Mouse (Mus musculus) left cerebral cortex, postnatal 4 days (tissue): ENCODE measurements around the gene Mettl23. TPM values are rescaled to one million over a fixed set of nuclear protein-coding genes. Genes with fewer than 3 reads are reported as not detected.
"Not testable (repeated sequence)": the region's sequence is repeated elsewhere in the genome, so short reads cannot be mapped to it uniquely, and the experiment has no call there.

Experiments
- DNase-seq: peaks from one replicate; pipeline ENCODE4 v3.0.0-alpha.2; 2022
- intact Hi-C: fragments of 180-260 bp; cut with DNase I; formaldehyde crosslinking; loops from one replicate; pipeline ENCODE4 v1.15.1; 2025
- total RNA-seq, 2 experiments: library from RNA; stranded (reverse); gene quantifications; 2 replicates each; pipeline ENCODE4 v1.2.3; 2021

Mettl23 gene
- total RNA-seq, 2 experiments from 2014 or later = 26.8 to 29.4 TPM

DNA sequence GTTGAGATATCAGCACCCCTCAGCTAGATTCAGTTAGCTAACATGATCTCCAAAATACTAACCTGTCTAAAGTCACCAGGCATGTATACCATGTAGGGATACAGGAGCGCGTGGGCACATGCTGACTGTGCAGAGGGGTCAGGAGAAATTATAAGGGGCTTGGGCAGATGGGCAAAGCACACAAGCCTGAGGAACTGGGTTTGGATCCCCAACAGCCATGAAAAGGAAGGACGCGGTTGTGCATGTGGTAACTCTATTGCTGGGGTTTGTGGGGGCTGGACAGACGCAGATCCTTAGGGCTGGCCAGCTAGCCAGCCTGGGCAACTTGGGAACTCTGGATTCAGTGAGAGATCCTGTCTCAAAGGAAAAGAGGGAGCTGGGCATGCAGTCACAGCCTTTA lies 25.5 kb upstream of the Mettl23 start:
- DNase-seq = no peak
- intact Hi-C loops = no loop called here

DNA sequence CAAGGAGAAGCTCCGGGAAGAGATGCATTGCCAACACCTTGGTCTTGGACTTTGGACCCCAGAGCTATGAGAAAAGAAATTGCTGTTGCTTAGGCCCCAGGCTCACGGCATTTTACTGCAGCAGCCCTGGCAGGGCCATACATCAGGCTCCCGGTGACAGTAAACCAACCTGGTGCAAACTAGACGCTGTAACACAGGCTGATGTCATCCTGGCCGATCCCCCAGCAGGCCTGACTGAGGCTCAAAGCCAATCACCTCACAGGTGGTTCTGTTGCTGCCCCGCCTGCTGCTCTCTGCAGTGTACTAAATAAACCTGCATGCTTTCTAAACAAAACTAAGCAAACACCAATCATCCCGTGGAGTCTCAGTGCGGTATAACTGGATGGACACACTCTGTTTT lies 24.4 kb upstream of the Mettl23 start:
- DNase-seq = no peak
- intact Hi-C loops = no loop called here

DNA sequence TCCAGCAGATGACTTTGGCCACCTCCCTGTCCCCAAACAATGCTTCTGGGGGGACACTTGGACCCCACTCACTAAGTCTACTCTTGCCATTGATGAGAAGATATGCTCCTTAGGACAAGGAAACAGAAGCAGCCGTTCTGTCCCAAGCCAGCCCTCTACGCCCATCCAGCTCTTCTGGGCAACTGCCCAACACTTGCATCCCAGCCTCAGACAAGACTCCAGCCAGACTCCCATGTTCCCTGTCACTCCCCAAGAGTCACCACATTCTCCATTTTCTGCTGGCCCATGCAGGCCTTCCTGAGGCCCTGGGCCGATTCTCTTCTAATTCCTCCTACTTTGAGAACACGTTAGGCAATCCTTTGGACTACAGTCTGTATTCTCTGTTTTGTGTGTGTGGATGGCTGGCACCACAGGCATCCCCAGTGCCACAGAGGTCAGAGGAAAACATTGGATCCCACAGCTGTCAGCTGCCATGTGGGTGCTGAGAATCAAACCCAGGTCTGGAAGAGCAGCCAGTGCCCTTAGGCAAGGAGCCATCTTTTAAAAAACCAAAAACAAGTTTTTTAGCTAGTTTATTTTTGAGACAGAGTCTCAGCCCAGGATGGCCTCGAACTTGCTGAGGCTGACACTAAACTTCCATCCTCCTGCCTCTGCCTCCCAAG lies 23.0 kb upstream of the Mettl23 start:
- no peak for DNase-seq
- intact Hi-C loops = no loop called here

DNA sequence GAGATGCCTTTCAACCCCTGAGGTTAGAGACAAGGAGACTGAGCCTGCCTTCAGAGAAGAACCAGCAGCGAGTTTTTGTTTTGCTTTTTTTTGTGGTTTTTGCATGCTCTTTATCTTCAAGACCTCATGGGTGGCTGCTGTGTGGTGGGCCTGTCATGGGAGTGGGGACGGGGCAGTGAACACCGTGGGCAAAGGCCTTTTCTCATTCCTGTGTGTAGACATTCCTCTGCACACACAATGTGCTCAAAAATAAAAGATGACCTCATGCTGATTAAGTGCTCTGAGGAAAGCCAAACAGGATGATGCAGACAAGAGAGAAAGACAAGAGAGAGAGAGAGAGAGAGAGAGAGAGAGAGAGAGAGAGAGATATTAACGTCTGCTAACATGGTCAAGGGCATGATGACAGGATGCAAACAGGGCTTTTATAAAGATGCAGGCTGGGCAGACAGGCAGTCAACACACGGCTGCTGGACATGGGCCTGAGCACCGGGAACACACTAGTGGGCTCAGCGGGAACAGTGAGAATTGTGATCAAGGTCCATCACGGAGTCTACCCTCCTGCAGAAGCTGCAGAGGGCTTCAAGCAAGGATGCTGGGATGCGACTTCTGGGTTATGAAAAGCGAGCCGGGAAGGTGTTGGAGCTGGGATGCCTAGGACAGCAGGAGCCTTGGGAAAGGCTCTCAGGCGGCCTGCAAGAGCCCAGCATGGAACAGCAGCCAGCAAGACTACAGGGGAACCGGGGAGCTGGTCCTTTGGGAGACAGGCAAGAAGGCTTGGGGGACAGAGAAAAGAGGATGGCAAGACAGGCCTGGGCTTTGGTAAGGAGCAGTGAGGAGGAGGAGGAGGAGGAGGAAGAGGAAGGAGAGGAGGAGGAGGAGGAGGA lies 21.8 kb upstream of the Mettl23 start:
- intact Hi-C loops = no loop called here
- no peak for DNase-seq

DNA sequence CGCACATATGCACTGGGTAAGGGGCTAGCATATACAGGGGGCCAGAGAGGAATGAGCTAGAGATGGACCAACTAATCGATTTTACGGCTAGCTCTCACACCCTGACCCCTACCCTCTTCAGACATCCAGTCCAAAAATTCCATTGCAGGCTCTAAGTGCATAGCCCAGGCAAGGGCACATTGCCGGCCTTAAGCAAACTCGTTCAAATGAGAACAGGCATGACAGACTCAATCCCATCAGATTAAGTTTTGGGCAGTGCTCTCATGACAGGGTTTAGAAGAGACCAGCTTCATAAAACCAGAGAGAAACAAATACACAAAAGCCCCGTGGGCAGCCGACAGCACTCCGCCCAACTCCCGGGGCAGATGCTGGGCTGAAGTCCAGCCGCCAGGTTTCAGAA lies 20.9 kb upstream of the Mettl23 start:
- intact Hi-C loops = no loop called here

DNA sequence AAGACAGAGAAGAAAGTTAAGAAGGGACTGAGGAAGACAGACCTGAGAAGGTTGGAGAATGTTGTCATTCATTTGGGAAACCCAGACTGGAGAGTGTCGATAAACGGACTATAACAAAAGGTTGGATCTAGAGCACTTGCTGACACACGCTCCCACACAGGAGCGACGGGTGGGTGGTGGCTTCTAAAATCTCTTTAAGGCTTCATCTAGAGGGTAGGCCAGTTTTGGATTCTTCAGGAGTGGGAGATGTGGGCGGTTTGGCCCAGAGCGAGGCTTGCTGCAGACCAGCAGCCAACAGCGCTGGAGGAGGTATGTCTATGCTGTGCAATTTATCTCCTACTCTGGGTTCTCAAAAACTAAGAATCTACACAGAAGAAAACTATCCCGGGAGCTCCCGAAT lies 20.5 kb upstream of the Mettl23 start:
- intact Hi-C loops = no loop called here
- no peak for DNase-seq

More for the DNA sequence above, 20.9 kb upstream of the Mettl23 start:
- no peak for DNase-seq

DNA sequence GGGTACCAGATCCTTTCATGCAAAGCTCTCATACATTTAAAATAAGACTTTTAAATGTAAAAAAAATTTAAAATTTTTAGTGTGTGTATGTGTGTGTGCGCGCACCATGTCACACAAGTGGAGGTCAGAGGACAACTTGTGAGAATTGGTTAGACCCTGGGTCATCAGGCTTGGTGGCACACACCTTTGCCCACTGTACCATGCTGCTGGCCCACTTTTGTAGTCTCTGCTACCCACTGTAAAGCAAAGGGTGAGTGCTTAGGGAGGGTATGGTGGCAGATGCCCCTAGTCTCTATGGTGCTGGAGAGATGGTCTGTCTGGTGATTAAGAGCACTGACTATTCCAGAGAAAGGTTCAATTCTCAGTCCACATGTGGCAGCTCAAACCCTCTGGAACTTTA lies 19.8 kb upstream of the Mettl23 start:
- no peak for DNase-seq
- intact Hi-C loops = no loop called here

DNA sequence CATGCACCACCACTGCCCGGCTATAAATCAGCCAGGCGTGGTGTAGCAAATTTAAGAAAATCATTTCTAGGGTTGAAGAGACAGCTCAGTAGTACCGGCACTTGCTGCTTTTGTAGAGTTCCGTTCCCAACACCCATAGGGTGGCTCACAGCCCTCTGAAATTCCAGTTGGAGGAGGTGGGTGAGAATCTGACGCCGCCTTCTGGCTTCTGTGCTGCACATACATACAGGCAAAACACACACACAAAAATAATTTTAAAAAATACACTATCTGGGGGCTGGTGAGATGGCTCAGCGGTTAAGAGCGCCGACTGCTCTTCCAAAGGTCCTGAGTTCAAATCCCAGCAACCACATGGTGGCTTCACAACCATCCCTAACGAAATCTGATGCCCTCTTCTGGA lies 19.2 kb upstream of the Mettl23 start:
- intact Hi-C loops, DNase-seq: not testable (repeated sequence)

DNA sequence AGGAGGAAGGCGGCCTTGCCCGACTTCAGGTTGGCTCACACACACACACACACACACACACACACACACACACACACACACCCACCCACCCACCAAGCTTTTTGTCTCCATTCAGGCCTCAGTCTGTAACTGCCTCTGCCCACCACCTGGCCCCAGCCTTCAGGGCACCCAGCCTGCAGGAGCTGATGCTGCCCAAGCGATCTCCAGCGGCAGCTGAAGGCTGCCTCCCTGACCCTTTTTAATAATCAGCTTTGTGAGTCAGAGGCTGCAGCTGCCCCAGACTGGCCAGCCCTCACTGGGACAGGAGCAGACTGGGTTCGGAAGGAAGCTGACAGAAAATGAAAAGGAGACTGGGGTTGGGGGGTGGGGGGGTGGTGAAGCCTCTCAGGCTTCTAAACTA lies 17.8 kb upstream of the Mettl23 start:
- DNase-seq = no peak
- intact Hi-C loops = no loop called here

DNA sequence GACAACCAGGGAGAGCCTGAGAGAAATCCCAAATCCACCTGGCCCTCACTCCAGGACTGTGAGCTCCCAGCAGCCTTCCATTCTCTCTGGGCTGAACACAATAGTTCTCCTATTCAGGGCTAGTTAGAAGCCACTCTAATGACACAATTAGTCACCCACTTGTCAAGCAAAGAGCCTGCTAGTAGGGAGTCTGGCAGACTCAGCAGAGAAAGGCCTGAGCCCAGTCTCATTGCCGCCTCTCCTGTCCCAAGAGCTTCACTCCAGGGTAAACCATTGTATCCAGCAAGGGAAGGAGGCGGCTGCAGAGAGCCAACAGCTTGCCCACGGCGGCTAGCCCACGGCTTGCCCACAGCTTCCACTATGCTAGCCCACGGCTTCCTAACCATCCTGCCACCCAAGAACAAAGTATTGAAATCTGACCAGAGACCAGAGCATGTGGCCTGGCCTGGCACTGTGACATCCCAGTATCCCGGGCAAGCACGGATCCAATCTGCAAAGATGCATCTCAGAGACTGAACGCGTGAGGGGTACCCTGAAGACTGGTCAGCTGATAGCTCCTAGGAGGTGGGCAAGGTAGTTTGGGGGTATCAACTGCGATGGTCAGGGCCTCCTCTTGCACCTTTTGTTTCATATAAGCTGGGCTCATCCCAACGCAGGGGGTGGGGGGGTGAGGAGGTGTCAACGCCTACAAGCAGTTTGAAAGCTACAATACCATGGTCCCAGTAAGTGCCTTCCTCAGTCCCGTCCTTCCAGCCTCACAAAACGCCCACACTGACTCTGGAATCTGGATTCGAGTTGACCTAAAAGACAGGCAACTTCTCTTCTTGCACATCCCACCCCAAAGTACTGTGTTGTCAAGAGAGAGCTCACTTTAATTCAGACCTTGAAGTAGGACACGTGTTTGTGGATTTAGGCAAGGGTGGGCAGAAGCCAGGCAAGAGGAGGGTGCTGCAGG lies 16.3 kb upstream of the Mettl23 start:
- intact Hi-C loops = no loop called here
- no peak for DNase-seq

DNA sequence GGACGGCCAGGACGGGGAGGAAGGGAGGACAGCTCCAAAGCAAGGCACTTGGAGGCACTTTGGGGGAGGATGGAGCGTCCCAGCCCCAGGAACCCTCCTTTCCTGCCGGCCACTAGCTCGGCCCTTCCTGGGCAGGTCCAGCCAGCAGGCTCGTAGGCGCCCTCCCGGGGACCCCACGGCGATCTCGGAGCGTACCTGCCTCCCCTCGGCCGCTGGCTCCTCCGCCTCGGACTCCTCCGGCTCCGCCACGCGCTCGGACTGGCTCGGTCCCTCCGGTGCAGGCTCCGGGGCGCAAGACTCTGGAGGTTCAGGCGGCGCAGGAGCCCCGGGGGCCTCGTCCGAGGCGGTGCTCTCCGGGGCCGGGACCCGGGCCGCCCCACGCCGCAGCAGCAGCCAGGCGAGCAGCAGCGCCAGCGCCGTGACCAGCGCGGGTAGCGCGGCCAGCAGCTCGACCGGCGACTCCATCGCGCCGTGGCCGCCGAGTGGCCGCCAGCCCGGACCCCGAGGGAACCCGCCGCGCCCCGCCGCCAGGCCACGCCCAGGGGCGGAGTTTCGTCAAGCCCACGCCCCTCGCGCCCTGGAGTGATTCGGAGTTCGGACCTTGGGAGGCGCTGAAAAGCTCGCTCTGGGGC lies 15.4 kb upstream of the Mettl23 start, which contains the start of gene Mxra7:
TSS of gene Mxra7 (minus strand) at position 513 of the 632 bp plus-strand sequence.
- intact Hi-C loops = no loop called here
- DNase-seq = peak; percentile 78

DNA sequence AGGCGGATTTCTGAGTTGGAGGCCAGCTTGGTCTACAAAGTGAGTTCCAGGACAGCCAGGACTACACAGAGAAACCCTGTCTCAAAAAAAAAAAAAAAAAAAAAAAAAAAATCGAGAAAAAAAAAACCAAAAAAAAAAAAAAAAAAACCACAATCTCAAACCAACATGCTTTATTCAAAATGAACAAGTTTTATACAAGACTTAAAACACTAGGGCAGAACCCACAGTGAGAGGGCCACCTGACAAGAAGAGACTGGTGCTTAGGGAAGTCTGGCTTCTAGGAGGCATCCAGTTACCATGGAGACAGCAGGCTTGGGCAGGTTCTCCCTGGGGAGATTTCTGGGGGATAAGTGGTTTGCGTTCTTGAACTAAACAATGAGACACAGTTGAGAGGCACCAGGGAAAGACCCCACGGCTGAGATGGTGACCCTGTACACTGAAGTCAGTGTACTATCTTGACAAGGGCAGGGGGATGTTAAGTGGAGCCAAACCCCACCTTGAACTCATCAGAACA lies 10.8 kb upstream of the Mettl23 start:
- intact Hi-C loops = no loop called here
- no peak for DNase-seq

DNA sequence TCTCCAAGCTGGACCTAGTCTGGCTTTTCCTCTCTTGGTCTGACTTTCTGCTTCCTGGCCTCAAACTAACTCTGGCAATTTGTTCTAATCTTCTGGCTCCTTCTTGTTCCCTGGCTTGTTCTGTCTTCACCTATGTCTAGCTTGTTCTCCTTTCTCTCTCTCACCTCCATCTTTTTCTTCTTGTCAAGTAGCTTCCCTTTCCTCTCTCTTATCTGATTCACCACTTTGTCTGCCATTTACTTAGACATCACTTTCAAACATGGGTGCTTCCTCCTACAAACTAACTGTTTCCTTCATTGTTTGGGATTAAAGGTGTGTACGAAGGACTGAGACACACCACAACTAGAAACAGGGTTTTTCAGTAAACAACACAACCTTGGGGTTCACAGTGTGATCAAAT lies 8.1 kb upstream of the Mettl23 start:
- intact Hi-C loops = no loop called here
- no peak for DNase-seq

DNA sequence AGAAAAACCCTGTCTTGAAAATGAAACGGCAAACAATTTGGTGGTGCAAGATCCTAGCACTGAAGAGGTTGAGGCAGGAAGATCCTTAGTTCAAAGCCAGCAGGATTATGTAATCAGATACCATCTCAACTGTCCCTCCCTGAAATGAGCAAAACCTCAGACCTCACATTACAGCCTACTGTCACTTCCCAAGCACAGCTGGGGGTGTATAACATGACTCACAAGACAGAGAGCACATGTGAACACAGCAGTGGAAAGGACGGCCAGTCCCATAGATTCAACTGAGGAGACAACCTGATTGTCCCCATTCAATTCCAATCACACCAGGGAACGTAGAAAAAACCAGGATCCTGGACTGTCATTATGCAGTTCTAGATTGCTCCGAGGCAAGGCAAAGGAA lies 6.8 kb upstream of the Mettl23 start:
- intact Hi-C loops = no loop called here

DNA sequence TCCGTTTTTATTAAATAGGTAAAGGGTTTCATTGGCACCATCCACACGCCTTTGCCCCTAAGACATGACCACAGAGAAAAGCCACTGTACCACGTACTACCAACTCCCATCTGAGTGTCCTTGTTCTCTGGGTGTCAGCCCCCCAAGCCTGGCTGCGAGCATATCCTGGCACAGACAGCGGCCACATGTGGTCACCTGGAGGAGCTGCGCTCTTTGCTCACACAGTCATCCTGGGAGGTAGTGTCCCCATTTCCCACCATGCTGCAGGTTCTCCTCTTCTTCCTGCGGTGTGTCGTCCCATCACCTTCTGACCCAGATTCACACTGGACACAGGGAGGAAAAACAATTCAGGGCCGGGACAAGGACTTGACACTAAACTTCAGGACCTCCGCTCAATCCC lies 5.6 kb upstream of the Mettl23 start:
- intact Hi-C loops = no loop called here
- DNase-seq = no peak

More for the DNA sequence above, 6.8 kb upstream of the Mettl23 start:
- DNase-seq = no peak

DNA sequence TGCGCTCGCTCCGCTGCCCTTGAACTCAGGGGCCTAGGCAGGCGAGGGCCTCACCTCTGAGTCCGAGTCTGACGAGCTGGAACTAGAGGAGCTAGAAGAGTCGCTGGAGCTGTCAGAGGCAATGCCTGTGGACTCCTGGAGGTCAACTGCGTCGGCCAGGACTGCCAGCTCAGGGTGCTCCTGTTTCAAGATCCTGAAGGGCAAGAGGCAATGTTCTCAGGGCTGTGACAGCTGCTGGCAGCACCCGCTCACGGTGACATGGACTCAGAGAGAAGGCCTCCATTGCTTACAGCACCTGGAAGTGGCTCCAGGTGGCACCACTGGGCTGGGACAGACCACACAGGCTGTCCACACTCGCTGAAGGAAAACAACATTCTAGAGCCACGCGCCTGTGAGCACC lies 4.1 kb upstream of the Mettl23 start:
- intact Hi-C loops = no loop called here
- no peak for DNase-seq

DNA sequence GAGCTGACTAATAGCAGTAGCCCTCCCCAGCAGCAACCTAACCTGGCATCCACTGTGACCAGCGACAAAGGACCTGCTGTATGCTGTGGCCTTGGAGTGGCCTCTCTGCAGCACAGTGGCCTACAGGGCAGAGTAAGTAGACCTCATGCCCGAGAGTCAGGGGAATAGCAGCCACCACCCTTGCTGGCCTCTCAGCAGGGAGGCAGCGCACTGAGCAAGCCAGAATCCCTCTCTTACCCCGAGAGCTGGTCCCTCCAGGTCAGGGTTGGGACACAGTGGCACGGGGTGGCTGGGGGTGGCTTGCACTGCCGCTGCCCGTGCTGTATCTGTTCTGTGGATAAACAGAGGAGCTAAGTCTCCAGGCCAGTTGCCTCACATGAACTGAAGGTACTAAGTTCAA lies 3.5 kb upstream of the Mettl23 start:
- intact Hi-C loops = no loop called here
- DNase-seq = no peak

DNA sequence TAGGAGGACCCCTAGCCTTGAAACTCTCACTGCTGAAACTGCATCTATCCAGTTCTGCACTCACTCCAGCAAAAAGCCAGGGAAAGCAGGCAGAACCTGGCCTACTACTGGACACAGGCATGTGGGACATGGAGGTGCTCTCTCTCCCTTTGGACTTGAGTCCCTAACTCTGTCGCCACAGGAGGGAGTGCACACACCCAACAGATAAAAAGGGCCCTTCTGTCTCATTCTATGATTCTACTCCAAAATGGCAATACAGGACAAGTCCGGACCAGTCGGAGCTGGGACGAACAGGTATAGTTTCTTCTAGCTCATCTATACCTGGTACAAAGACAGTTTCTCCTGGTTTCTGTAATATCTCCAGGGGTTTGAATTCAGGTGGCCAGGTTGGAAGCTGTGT lies 2.3 kb upstream of the Mettl23 start:
- intact Hi-C loops = no loop called here
- DNase-seq = no peak

DNA sequence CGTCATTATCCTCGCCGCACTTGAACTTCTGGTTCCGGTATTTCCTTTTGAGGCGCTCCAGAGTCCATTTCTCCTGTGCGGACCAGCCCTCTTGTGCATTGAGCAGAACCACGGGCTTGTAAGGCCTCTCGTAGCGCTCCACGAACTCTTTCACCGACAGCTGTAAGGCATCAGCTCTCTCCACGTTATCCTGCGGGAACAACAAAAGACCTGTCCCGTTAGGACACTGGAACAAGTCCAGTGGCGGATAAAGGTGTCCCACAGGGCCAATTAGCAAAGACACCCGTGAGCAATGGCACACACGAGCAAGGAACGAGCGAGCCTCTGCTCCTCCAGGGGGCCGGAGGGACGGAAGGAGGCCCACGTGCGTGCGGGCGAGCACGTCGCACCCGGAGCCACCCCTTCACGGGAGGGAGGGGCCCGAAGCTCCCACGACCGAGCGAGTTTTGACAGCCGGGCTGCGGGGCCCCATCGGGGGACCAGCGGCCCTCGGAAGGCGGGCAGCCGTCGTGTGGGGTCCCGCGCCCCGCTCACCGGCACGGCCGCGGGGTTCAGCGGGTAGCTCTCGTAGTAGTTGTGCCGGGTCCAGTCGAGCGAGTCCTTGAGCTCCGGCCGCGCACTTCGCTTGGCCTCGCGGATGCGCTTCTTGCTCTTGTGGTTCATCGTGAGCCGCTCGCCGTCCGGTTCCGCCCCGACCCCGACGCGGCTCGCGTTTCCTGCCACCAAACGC lies 382 bp upstream of the Mettl23 start:
- intact Hi-C loops = no loop called here
- peak; percentile 63 for DNase-seq
